Mouse (Mus musculus): ENCODE data around the gene Bglap3.

- no peak for TF ChIP-seq POLR2A (IDR thresholded peaks at IDR 0.05; ENCODE audit: extremely low read depth, insufficient read depth, low read length)
- no peak for TF ChIP-seq CTCF (IDR thresholded peaks at IDR 0.05; ENCODE audit: extremely low read depth, insufficient read depth, low read length)
Measured at GRCm38 (mm10) chr3:88359989-88360388, 12.6 kb downstream of the Bglap3 start.
